ENCODE assay signal across 16 mouse cellular contexts in genomic region chr3:33989302-33989701, GRCm38 (mm10). TPM values are rescaled to one million over a fixed set of nuclear protein-coding genes. Genes with fewer than 3 reads are reported as not detected.
A peak's percentile ranks its signal among the peaks of the same experiment; 100 is the strongest.
DNase-seq lines count a peak whose midpoint lies in the region; ATAC-seq lines count a peak whose summit lies in the region.
"Had no signal": no experiment of that assay in that cellular context is flagged by ENCODE, and none has a peak within 500 bp of the region (broad histone marks: within the 10 kb centered on the region; RNA-seq: fewer than 3 reads in every experiment).

No protein-coding gene starts in this region.

- H3K27ac ChIP-seq in hindbrain, embryonic 11.5 days (ENCODE audit: low read depth, low read length), result no peak overlapping the region
- no peak overlapping the region for H3K27ac ChIP-seq in hindbrain, embryonic 14.5 days
- peak overlapping the region; percentile 94 for H3K27ac ChIP-seq in heart, embryonic 15.5 days
- H3K27ac ChIP-seq: hindbrain, postnatal 0 days; liver, embryonic 13.5 days; stomach, embryonic 15.5 days had no signal

- H3K4me1 ChIP-seq in hindbrain, embryonic 11.5 days (replicated peaks; ENCODE audit: control insufficient read depth, insufficient read depth, low read length), result no peaks in the 10 kb centered on the region
- no peaks in the 10 kb centered on the region for H3K4me1 ChIP-seq in hindbrain, embryonic 14.5 days (replicated peaks; ENCODE audit: control insufficient read depth, insufficient read depth, low read length)
- H3K4me1 ChIP-seq in heart, embryonic 15.5 days (replicated peaks), result peaks cover 27% of the 10 kb centered on the region
- H3K4me1 ChIP-seq: liver, embryonic 13.5 days; megakaryocyte, embryonic 14.5 days; stomach, embryonic 15.5 days had no signal

- H3K27me3 ChIP-seq in hindbrain, embryonic 11.5 days (ENCODE audit: control insufficient read depth, insufficient read depth, low read length), result no peaks in the 10 kb centered on the region
- no peaks in the 10 kb centered on the region for H3K27me3 ChIP-seq in hindbrain, embryonic 14.5 days (ENCODE audit: control insufficient read depth, insufficient read depth, low read length)
- H3K27me3 ChIP-seq in heart, embryonic 15.5 days, result no peaks in the 10 kb centered on the region
- H3K27me3 ChIP-seq: liver, embryonic 13.5 days; megakaryocyte, embryonic 14.5 days; stomach, embryonic 15.5 days had no signal

- H3K36me3 ChIP-seq in hindbrain, embryonic 11.5 days (ENCODE audit: control insufficient read depth, insufficient read depth, low read length), result no peaks in the 10 kb centered on the region
- no peaks in the 10 kb centered on the region for H3K36me3 ChIP-seq in hindbrain, embryonic 14.5 days (replicated peaks; ENCODE audit: control insufficient read depth, insufficient read depth)
- no peaks in the 10 kb centered on the region for H3K36me3 ChIP-seq in heart, embryonic 15.5 days
- H3K36me3 ChIP-seq: liver, embryonic 13.5 days; stomach, embryonic 15.5 days had no signal

- DNase-seq in hindbrain, embryonic 11.5 days (ENCODE audit: low spot score), result peak; percentile 4
- no peak for DNase-seq in hindbrain, embryonic 14.5 days (ENCODE audit: low spot score)
- peak; percentile 71 to 81 for DNase-seq in heart, adult 18-20 months
- DNase-seq in embryo, embryonic 11 days, result no peak
- no peak for DNase-seq in lung, postnatal 25 days (ENCODE audit: low spot score)
- DNase-seq: cerebellum, adult 9-11 months; kidney, adult 2 months; liver, embryonic 13.5 days had no signal

- ATAC-seq in hindbrain, embryonic 11.5 days (ENCODE audit: low FRiP score), result no peak
- no peak for ATAC-seq in hindbrain, embryonic 14.5 days (ENCODE audit: low FRiP score)
- ATAC-seq in heart, embryonic 15.5 days (replicated peaks; ENCODE audit: insufficient number of reproducible peaks, insufficient read depth, low FRiP score, low read depth), result peak; percentile 91
- ATAC-seq in erythroid progenitor cell, adult 5-6 weeks (replicated peaks; ENCODE audit: low FRiP score, poor library complexity, severe bottlenecking), result no peak
- ATAC-seq: CD4-positive, CD25-positive, alpha-beta regulatory T cell, adult 4 months; forebrain, embryonic 14.5 days; hindbrain, postnatal 0 days; midbrain, embryonic 16.5 days had no signal

- H3K9me3 ChIP-seq in hindbrain, embryonic 11.5 days (ENCODE audit: control insufficient read depth, low read length), result no peaks in the 10 kb centered on the region
- no peaks in the 10 kb centered on the region for H3K9me3 ChIP-seq in hindbrain, embryonic 14.5 days (ENCODE audit: control insufficient read depth, low read length)
- no peaks in the 10 kb centered on the region for H3K9me3 ChIP-seq in heart, embryonic 15.5 days (replicated peaks)
- H3K9me3 ChIP-seq: liver, embryonic 13.5 days; stomach, embryonic 15.5 days had no signal

- no peak overlapping the region for H3K9ac ChIP-seq in hindbrain, embryonic 11.5 days (ENCODE audit: low read depth, low read length)
- no peak overlapping the region for H3K9ac ChIP-seq in hindbrain, embryonic 14.5 days
- H3K9ac ChIP-seq in heart, embryonic 15.5 days, result peak overlapping the region; percentile 28; the same call in 1 of the 2 replicates
- H3K9ac ChIP-seq: liver, embryonic 13.5 days; stomach, embryonic 15.5 days had no signal

- 72% methylated on average over 8 of the region's 8 CpGs for WGBS in hindbrain, embryonic 11.5 days
- WGBS in hindbrain, embryonic 14.5 days, result 67% methylated on average over 8 of the region's 8 CpGs
- WGBS in heart, embryonic 15.5 days, result 30% methylated on average over 8 of the region's 8 CpGs

- no peak overlapping the region for H3K4me3 ChIP-seq in hindbrain, embryonic 11.5 days (ENCODE audit: low read depth, low read length)
- H3K4me3 ChIP-seq in hindbrain, embryonic 14.5 days (replicated peaks; ENCODE audit: low read length), result no peak overlapping the region
- peak overlapping the region; percentile 34 for H3K4me3 ChIP-seq in heart, embryonic 15.5 days
- H3K4me3 ChIP-seq: liver, embryonic 13.5 days; megakaryocyte, embryonic 14.5 days; stomach, embryonic 15.5 days had no signal

- no peak overlapping the region for H3K4me2 ChIP-seq in hindbrain, embryonic 11.5 days (replicated peaks; ENCODE audit: low read depth, low read length)
- no peak overlapping the region for H3K4me2 ChIP-seq in hindbrain, embryonic 14.5 days (replicated peaks)
- peak overlapping the region; percentile 53 for H3K4me2 ChIP-seq in heart, embryonic 15.5 days
- H3K4me2 ChIP-seq: liver, embryonic 13.5 days; stomach, embryonic 15.5 days had no signal

RNA-seq across cellular contexts. Expression of gene Fxr1, which starts 30.4 kb away (rescaled TPM):
- 74.0 and 76.8 TPM in 2 replicates for polyA plus RNA-seq in hindbrain, embryonic 11.5 days (2014; fragmentation: Nextera tagmentation; extraction: Ambion mirVana)
- 37.4 and 40.5 TPM in 2 replicates for polyA plus RNA-seq in hindbrain, embryonic 14.5 days (2014; fragmentation: Nextera tagmentation; extraction: Ambion mirVana)
- total RNA-seq in heart, adult 18-20 months (2021), result 100 to 1,000 TPM; 185 to 189 TPM
- 64.5 and 67.8 TPM in 2 replicates for polyA plus RNA-seq in heart, embryonic 15.5 days (2015; fragmentation: Nextera tagmentation; extraction: Ambion mirVana)
- total RNA-seq in erythroid progenitor cell, adult 5-6 weeks (2015; ENCODE audit: low replicate concordance), result 83.4 and 96.6 TPM in 2 replicates
- 103 and 151 TPM in 2 replicates for total RNA-seq in erythroid progenitor cell, adult 5-6 weeks (2017; ENCODE audit: low replicate concordance)

Comparison
In these comparisons a context has a peak if more than half of its experiments do, and no peak if none do; other contexts are left out.
1. DNase-seq: peak in hindbrain, embryonic 11.5 days (single experiment) and heart, adult 18-20 months (2 of 2); none in hindbrain, embryonic 14.5 days (single experiment), embryo, embryonic 11 days (single experiment) and lung, postnatal 25 days (single experiment).